Mouse (Mus musculus): ENCODE results near the gene Cdk19.

GRCm38 (mm10) chr10:40386126-40386525, 46.8 kb downstream of the Cdk19 start:
- TF ChIP-seq CTCF (IDR thresholded peaks at IDR 0.05; ENCODE audit: insufficient read depth, low read depth, low read length), result no peak
- no peak for TF ChIP-seq POLR2A (IDR thresholded peaks at IDR 0.05; ENCODE audit: insufficient read depth, low read depth, low read length)
